Mouse (Mus musculus) neural tube, embryonic 11.5 days (tissue): ENCODE measurements around the gene Tex38. TPM values are rescaled to one million over a fixed set of nuclear protein-coding genes. Genes with fewer than 3 reads are reported as not detected.
A peak's percentile ranks its signal among the peaks of the same experiment; 100 is the strongest.

Experiments used
- ATAC-seq: fragments of 200-750 bp; cut with Nextera tagmentation; 2 replicates; pipeline ENCODE4 v1.8.0; 2017; ENCODE audit warnings: moderate number of reproducible peaks, mild to moderate bottlenecking, moderate TSS enrichment, moderate library complexity; ENCODE audit not compliant: insufficient read depth, low FRiP score, low TSS enrichment
- DNase-seq: peaks from one replicate; pipeline ENCODE4 v3.0.0-alpha.2; 2015; ENCODE audit warnings: low spot score
- H3K27ac ChIP-seq: fragments of 300-500 bp; sonication (generic); 2 replicates; pipeline ENCODE4 v1.5.1; 2014; ENCODE audit warnings: low read depth, mild to moderate bottlenecking, low read length
- H3K27me3 ChIP-seq: fragments of 300-500 bp; sonication (generic); 2 replicates; pipeline ENCODE4 v1.6.1; 2014; ENCODE audit warnings: mild to moderate bottlenecking, low read length, mixed read lengths; ENCODE audit not compliant: control insufficient read depth, insufficient read depth
- H3K36me3 ChIP-seq: fragments of 300-500 bp; sonication (generic); 2 replicates; pipeline ENCODE4 v1.6.1; 2014; ENCODE audit warnings: mild to moderate bottlenecking, low read length, moderate library complexity, mixed read lengths; ENCODE audit not compliant: control insufficient read depth, insufficient read depth
- H3K4me1 ChIP-seq: fragments of 300-500 bp; sonication (generic); 2 replicates; pipeline ENCODE4 v1.6.1; 2014; ENCODE audit warnings: low read length, mixed read lengths; ENCODE audit not compliant: control insufficient read depth, insufficient read depth
- H3K4me2 ChIP-seq: fragments of 300-500 bp; sonication (generic); 2 replicates; pipeline ENCODE4 v1.6.1; 2014; ENCODE audit warnings: low read depth, mild to moderate bottlenecking, moderate library complexity
- H3K4me3 ChIP-seq: fragments of 300-500 bp; sonication (generic); 2 replicates; pipeline ENCODE4 v1.5.1; 2014; ENCODE audit warnings: low read depth, low read length
- H3K9ac ChIP-seq: fragments of 300-500 bp; sonication (generic); 2 replicates; pipeline ENCODE4 v1.6.1; 2014; ENCODE audit warnings: mild to moderate bottlenecking, low read length
- H3K9me3 ChIP-seq: fragments of 300-500 bp; sonication (generic); 2 replicates; pipeline ENCODE4 v1.6.1; 2016; ENCODE audit warnings: low read length; ENCODE audit not compliant: control insufficient read depth
- WGBS: fragments of 180-500 bp; shearing (Covaris S2); extraction: QIAGEN DNeasy Blood & Tissue Kit; methylation state at CpG from one replicate; pipeline ENCODE4 v1.1.7; 2014; 5-methylcytosine and 5-hydroxymethylcytosine counted together
- polyA plus RNA-seq: library from polyadenylated mRNA; unstranded; fragments of >200 nt; fragmentation: Nextera tagmentation; extraction: Ambion mirVana; gene quantifications from 2 replicates; pipeline ENCODE4 v1.2.1, GENCODE M21; 2014

The Tex38 gene
- polyA plus RNA-seq, 1 experiment from 2014 or later: not detected

DNA sequence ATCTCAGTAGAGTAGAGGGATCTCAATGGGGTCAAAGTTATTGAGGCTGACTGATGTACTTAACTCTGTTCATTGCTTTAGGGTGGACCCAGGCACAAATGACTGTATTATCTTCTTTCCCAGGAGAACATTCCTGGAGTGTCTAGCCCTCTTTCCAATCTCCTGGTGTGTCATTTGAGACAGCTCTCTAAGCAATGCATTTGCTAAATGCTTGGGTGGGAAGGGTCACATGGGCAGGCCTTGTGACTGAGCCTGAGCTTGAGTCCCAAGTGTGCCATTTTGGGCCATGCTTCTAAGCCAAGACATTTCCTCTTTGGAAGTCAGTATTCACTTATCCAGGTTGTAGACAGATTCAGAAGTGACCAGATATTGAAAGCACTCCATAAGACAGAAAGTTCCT is 40.6 kb upstream of the Tex38 start:
- ATAC-seq (no peak), DNase-seq (no peak)
- no peaks in the 10 kb centered on the region for H3K9me3 ChIP-seq
- no peak overlapping the region for H3K4me3 ChIP-seq
- no peak overlapping the region for H3K27ac ChIP-seq
- H3K4me1 ChIP-seq: no peaks in the 10 kb centered on the region
- H3K9ac ChIP-seq: no peak overlapping the region
- H3K4me2 ChIP-seq: no peak overlapping the region
- no peaks in the 10 kb centered on the region for H3K36me3 ChIP-seq
- no peaks in the 10 kb centered on the region for H3K27me3 ChIP-seq

DNA sequence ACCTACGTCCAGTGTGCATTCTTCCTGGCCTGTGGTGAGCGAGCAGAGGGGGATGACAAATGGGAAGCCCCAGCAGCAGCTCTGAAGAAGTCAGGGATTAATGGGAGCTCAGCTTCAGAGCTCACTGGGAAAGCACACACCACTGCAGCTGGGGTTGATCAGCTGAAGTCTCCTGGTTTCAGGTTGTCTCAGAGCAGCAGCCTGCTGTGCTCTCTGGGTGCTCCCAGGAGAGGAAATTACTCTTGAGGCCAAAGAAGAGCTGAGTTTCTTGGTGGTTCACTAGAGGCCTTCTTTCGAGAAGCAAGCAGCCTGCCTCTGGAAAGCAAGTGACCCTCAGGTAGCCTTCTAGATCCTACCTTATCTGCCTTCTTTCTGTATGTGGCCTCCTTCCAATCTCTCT is 40.1 kb upstream of the Tex38 start:
- Histone ChIP-seq H3K4me3 (no peak overlapping the region), H3K9ac (no peak overlapping the region), H3K36me3 (no peaks in the 10 kb centered on the region), H3K27ac (no peak overlapping the region), H3K9me3 (no peaks in the 10 kb centered on the region), H3K4me1 (no peaks in the 10 kb centered on the region), H3K27me3 (no peaks in the 10 kb centered on the region), H3K4me2 (no peak overlapping the region)
- no peak for ATAC-seq
- no peak for DNase-seq
- WGBS: 69% methylated on average over 3 of the region's 3 CpGs

DNA sequence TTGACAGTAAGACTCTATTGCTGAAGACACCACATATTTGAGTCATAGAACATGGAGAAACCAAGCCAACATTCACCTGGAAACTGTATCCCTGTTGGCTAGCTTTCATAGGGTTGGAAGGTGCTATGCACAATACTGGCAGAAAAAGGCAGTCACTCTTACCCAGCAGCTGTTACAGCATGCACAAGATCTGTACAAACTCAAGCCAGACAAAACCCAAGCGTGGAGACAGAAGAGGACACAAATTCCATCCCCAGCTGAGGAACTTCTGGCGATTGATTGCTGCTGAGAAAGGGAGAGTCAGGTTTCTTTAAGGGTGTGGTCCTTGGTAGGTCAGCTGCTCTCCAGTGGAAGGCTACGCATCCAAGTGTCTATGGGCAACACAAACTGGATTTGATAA is 39.4 kb upstream of the Tex38 start:
- Histone ChIP-seq H3K27ac (no peak overlapping the region), H3K4me1 (no peaks in the 10 kb centered on the region), H3K4me2 (no peak overlapping the region), H3K9me3 (no peaks in the 10 kb centered on the region), H3K27me3 (no peaks in the 10 kb centered on the region), H3K4me3 (no peak overlapping the region), H3K9ac (no peak overlapping the region), H3K36me3 (no peaks in the 10 kb centered on the region)
- DNase-seq (no peak), ATAC-seq (no peak)
- 75% methylated on average over 3 of the region's 3 CpGs for WGBS

DNA sequence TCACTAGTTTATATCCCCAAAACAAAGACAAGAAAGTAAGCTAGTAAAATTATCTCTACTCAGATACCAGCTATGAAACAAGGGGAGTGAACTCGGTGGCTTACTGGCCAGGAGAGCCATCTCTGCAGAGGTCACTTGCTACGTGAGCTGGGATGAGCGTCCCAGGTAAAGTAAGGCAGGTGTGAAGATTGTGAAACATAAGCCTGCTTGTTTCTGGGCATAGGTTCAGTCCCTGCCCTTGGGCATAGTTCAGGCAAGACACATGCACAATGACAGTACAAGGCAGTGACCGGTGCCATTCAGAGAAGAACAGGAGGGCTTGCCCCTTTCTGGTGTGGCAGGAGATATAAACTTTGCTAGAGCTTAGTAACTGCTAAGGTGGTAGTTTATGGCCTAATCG is 34.8 kb upstream of the Tex38 start:
- Histone ChIP-seq H3K36me3 (no peaks in the 10 kb centered on the region), H3K4me2 (no peak overlapping the region), H3K27ac (no peak overlapping the region), H3K9me3 (no peaks in the 10 kb centered on the region), H3K27me3 (no peaks in the 10 kb centered on the region), H3K4me1 (no peaks in the 10 kb centered on the region), H3K4me3 (no peak overlapping the region), H3K9ac (no peak overlapping the region)
- WGBS: 88% methylated on average over 5 of the region's 5 CpGs
- DNase-seq (no peak), ATAC-seq (no peak)

DNA sequence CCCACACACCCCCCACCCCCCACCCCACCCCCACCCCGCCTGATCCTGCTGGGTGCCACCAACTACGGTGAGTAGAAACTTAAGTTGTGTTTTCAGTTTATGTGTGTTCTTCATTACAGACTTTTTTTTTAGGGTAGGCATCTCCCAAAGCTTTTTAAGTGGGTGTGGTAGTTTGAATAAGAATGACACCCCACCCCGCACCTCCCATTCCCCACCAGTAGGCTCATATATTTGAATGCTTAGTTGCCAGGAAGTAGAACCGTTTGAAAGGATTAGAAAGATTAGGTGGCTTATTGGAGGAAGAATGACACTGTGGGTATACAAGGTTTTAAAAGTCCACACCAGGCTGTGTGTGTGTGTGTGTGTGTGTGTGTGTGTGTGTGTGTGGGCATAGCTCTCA is 31.5 kb upstream of the Tex38 start:
- Histone ChIP-seq H3K4me1 (no peaks in the 10 kb centered on the region), H3K4me3 (no peak overlapping the region), H3K27ac (no peak overlapping the region), H3K9ac (no peak overlapping the region), H3K36me3 (no peaks in the 10 kb centered on the region), H3K4me2 (no peak overlapping the region), H3K27me3 (no peaks in the 10 kb centered on the region), H3K9me3 (no peaks in the 10 kb centered on the region)
- 92% methylated on average over 4 of the region's 4 CpGs for WGBS
- ATAC-seq (no peak), DNase-seq (no peak)

DNA sequence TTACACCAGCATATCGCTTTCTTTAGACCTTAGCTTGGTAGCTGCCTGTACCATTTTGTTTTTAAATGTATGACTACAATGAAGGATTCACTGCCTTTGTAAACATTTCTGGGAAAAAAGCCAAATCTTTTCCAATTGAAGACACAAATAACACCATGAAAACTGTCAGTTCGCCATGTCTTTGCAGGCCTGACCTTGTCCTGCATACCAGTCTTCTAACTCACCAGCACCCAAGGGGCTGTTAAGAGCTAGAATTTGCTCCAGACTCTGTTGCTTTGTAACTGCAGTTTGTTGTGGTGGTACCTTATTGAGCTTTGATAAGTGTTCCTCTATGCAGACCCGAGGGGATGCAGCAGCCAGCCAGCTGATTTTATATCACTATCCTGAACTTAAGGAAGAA is 19.2 kb upstream of the Tex38 start:
- H3K36me3 ChIP-seq: peaks cover 5% of the 10 kb centered on the region
- H3K4me1 ChIP-seq: no peaks in the 10 kb centered on the region
- H3K9me3 ChIP-seq: no peaks in the 10 kb centered on the region
- no peak overlapping the region for H3K9ac ChIP-seq
- no peak overlapping the region for H3K4me3 ChIP-seq
- H3K27me3 ChIP-seq: no peaks in the 10 kb centered on the region
- no peak overlapping the region for H3K4me2 ChIP-seq
- no peak overlapping the region for H3K27ac ChIP-seq
- 91% methylated on average over 3 of the region's 3 CpGs for WGBS
- DNase-seq (no peak), ATAC-seq (no peak)

DNA sequence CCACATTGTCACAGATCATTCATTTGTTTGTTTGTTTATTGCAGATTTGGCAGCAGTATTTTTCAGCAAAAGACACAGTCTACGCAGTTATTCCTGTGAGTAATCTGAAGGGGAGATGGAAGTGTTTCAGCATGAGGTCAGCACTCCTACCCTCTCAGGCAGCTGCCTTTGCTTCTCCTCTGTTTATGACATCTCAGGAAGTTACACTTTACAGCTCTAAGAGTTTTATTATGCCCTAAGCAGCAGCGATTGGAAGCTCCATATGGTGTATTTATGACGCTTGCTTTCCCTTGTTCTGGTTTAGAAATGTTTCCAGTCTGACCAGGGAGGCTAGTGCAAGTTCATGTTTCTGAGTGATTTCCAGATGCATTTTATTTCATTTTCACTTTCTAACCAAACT is 14.5 kb upstream of the Tex38 start:
- Histone ChIP-seq H3K27me3 (no peaks in the 10 kb centered on the region), H3K36me3 (peaks cover 3% of the 10 kb centered on the region), H3K9ac (no peak overlapping the region), H3K9me3 (no peaks in the 10 kb centered on the region), H3K4me1 (no peaks in the 10 kb centered on the region), H3K4me2 (no peak overlapping the region), H3K4me3 (no peak overlapping the region), H3K27ac (no peak overlapping the region)
- no peak for DNase-seq
- WGBS: 45% methylated on average over 3 of the region's 3 CpGs
- no peak for ATAC-seq

DNA sequence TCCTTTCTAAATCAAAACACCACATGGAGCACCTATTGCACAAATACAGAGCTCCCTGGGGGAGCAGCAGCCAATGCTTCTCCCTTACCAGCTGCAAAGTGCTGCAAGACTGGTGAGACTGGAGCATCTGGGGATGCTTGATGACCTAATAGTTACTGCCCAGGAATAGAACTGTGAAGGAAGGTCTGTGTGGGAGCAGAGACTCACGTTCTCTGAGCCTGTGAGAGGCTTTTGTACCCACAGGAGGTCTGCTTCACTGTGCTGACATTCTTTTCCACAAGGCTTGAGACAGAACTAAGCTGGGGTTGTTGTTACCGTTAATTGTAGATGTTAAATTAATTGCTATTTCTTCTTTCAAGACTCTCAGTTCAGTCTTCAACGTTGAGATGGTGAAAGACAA is 10.0 kb upstream of the Tex38 start:
- Histone ChIP-seq H3K4me1 (no peaks in the 10 kb centered on the region), H3K4me3 (no peak overlapping the region), H3K9ac (no peak overlapping the region), H3K4me2 (no peak overlapping the region), H3K27me3 (no peaks in the 10 kb centered on the region), H3K9me3 (no peaks in the 10 kb centered on the region), H3K27ac (no peak overlapping the region), H3K36me3 (0 out of 2 replicates have a peak, but pooled peaks cover 3% of the 10 kb centered on the region)
- no peak for DNase-seq
- no peak for ATAC-seq
- 74% methylated on average over 3 of the region's 3 CpGs for WGBS

DNA sequence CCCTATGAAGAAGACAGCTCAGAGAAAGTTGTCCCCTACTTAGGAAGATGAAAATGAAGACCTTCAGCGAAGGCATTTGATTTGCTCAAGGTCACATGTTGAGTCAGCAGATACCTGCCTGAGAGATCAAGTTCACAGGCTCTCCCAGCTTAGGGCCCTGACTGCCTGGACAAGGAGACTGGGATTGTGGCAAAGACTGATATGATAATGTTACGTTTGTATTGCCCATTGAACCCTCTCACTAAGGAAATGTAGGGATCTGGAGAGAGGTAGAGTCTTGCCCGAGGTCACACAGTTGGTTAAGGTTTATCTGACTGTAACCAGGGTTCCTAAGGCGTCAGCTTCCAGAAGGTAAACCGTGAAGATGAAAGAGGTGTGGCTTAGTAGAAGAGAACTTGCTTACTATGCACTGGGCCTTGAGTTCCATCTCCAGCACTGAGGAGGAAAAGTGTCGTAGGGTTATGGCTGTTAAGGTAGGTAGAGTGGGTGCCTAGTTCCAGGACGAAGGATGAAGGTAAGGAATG is 4.8 kb upstream of the Tex38 start:
- H3K9ac ChIP-seq: peak overlapping the region; percentile 76
- H3K4me1 ChIP-seq: peaks cover 6% of the 10 kb centered on the region; the same call in 1 of the 2 replicates
- no peak overlapping the region for H3K27ac ChIP-seq
- 62% methylated on average over 7 of the region's 7 CpGs for WGBS
- no peak for DNase-seq
- peak overlapping the region; percentile 67 for H3K4me3 ChIP-seq
- H3K36me3 ChIP-seq: 0 out of 2 replicates have a peak, but pooled peaks cover 3% of the 10 kb centered on the region
- no peak for ATAC-seq
- peak overlapping the region; percentile 57 for H3K4me2 ChIP-seq
- no peaks in the 10 kb centered on the region for H3K27me3 ChIP-seq
- H3K9me3 ChIP-seq: no peaks in the 10 kb centered on the region
